Mouse (Mus musculus): Measurements from ENCODE around the gene Gm14393.
"Not testable (repeated sequence)": the region's sequence is repeated elsewhere in the genome, so short reads cannot be mapped to it uniquely, and the experiment has no call there.

Gene Gm14393

DNA sequence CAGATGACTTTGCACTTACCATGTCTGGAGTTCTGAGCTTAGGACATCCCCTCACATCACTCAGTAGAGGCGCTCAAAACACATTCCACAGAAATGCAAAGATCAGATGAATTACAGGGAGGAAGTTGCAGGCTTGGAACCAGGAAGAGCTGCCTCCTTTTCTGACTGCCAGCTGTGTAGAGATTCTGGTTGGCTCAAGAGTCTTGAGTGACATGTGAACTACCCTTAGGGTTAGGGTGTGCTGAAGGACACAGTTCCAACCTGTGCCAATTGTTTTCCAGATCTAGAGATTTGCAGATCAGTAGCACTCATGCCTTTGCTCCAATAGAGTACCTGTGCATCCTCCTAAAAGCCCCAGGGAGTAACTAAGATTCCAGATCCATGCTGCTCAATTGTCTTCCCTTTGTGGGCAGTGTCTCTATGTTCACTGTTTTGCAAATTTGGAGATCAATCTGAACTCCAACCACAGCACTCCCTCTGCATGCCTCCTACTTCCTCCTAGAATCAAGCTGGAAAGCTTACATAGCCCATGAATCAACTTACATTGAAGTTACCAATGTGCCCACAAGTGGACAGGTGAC is at the start of gene Gm14393:
Gene Gm14393, minus strand, starts transcription at position 101 of the 581 bp plus-strand sequence.
- not testable (repeated sequence) for DNase-seq

DNA sequence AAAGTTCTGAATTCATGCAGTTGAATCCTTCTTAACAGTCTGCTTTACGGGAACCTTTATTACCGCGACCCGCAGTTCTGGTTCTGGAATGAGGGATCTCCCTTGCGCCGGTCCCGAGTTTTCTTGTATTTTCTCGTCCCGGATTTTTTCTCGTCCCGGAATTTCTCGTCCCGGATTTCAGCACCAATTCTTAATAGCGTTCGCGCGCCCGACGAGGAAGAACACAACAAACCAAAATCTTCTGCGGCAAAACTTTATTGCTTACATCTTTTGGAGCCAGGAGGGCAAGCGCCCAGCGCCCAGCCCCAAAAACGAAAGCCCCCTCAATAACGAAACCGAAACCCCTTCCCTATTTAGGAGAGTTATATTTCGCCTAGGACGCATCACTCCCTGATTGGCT is 23.3 kb downstream of the Gm14393 start:
- DNase-seq: not testable (repeated sequence)
